Mouse (Mus musculus) megakaryocyte, embryonic 14.5 days (primary cell): ENCODE results near the gene Nphp1.

Experiments used
- FLI1 ChIP-seq: IDR thresholded peaks from 2 replicates; pipeline ENCODE4 v1.6.1; 2012; ENCODE audit warnings: low read length, inconsistent platforms, mixed read lengths
- GATA1 ChIP-seq: IDR thresholded peaks from 3 replicates; pipeline ENCODE4 v1.6.1; 2012; ENCODE audit warnings: mixed read lengths, low read length, inconsistent platforms, borderline replicate concordance

GRCm38 (mm10) chr2:127832833-127833190, 44.1 kb upstream of the Nphp1 start:
- TF ChIP-seq GATA1 (no peak), FLI1 (no peak)
